Mouse (Mus musculus) neural tube, embryonic 12.5 days (tissue): Measurements from ENCODE around the gene Usp48. TPM values are rescaled to one million over a fixed set of nuclear protein-coding genes. Genes with fewer than 3 reads are reported as not detected.
A peak's percentile ranks its signal among the peaks of the same experiment; 100 is the strongest.

Experiments used
- ATAC-seq: fragments of 200-750 bp; cut with Nextera tagmentation; 2 replicates; pipeline ENCODE4 v1.8.0; 2017; ENCODE audit warnings: low read depth, mild to moderate bottlenecking, moderate TSS enrichment, moderate library complexity; ENCODE audit not compliant: low FRiP score
- H3K27ac ChIP-seq: fragments of 300-500 bp; sonication (generic); 2 replicates; pipeline ENCODE4 v1.5.1; 2016
- H3K27me3 ChIP-seq: fragments of 300-500 bp; sonication (generic); replicated peaks from 2 replicates; pipeline ENCODE4 v1.6.1; 2016; ENCODE audit warnings: mild to moderate bottlenecking
- H3K36me3 ChIP-seq: fragments of 300-500 bp; sonication (generic); 2 replicates; pipeline ENCODE4 v1.6.1; 2016; ENCODE audit warnings: mild to moderate bottlenecking
- H3K4me1 ChIP-seq: fragments of 300-500 bp; sonication (generic); 2 replicates; pipeline ENCODE4 v1.6.1; 2016
- H3K4me2 ChIP-seq: fragments of 300-500 bp; sonication (generic); replicated peaks from 2 replicates; pipeline ENCODE4 v1.6.1; 2016; ENCODE audit warnings: mild to moderate bottlenecking
- H3K4me3 ChIP-seq: fragments of 300-500 bp; sonication (generic); 2 replicates; pipeline ENCODE4 v1.5.1; 2016
- H3K9ac ChIP-seq: fragments of 300-500 bp; sonication (generic); 2 replicates; pipeline ENCODE4 v1.6.1; 2016; ENCODE audit warnings: mild to moderate bottlenecking
- H3K9me3 ChIP-seq: fragments of 300-500 bp; sonication (generic); 2 replicates; pipeline ENCODE4 v1.6.1; 2016; ENCODE audit warnings: mild to moderate bottlenecking
- WGBS: fragments of 180-500 bp; shearing (Covaris S2); methylation state at CpG from one replicate; pipeline ENCODE4 v1.1.7; 2016; 5-methylcytosine and 5-hydroxymethylcytosine counted together
- polyA plus RNA-seq: library from polyadenylated mRNA; unstranded; fragments of >200 nt; fragmentation: Nextera tagmentation; extraction: Ambion mirVana; gene quantifications from 2 replicates; pipeline ENCODE4 v1.2.1, GENCODE M21; 2016

The Usp48 gene
- polyA plus RNA-seq, 1 experiment from 2014 or later: 79.0 TPM

- Histone ChIP-seq H3K27me3 (no peaks in the 10 kb centered on the region), H3K9me3 (no peaks in the 10 kb centered on the region), H3K27ac (no peak overlapping the region), H3K4me1 (peaks cover 10% of the 10 kb centered on the region), H3K4me2 (no peak overlapping the region), H3K9ac (no peak overlapping the region), H3K4me3 (no peak overlapping the region), H3K36me3 (no peaks in the 10 kb centered on the region)
- 66% methylated on average over 21 of the region's 21 CpGs for WGBS
- no peak for ATAC-seq
Observed at GRCm38 (mm10) chr4:137699264-137700211, 106.0 kb downstream of the Usp48 start.

DNA sequence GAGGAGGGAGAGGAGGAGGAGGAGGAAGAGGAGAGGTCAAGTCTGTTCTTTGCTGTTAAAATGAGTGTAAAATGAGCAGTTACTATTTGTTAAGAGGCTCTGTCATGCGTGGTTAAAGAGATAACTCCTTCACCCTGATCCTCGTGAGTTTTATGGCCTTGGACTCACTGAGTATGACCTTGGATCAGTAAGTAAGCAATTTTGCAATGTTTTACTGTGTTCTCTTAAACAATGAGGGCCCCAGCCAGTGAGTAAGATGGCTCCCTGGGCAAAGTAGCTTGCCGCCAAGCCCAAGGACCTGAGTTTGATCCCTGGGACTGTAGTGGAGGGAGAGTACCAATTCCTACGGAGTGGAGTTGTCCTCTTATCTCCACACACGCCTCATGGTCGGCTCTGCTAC is 107.4 kb downstream of the Usp48 start:
- ATAC-seq: no peak
- 68% methylated on average over 6 of the region's 6 CpGs for WGBS

DNA sequence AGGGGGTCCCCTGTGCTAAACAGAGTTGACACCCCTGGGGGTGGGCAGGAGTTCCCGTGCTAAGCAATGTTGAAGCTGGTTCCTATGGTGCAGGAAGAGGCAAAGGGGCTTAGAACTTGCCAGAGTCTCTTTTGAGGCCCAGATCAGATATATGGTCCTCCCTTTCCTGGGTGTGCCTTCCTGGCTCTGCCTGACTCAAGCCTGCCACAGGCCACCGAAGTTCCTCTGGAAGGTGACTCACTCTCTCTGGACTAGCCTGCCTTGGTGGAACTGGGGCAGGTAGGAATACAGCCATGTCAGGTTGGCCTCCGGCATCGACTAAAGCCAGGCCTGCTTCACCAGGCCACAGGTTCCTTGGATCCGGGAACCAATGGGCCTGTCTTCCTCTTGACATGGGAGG is 109.5 kb downstream of the Usp48 start:
- no peak for ATAC-seq
- Histone ChIP-seq H3K27ac (no peak overlapping the region), H3K9me3 (no peaks in the 10 kb centered on the region), H3K27me3 (peaks cover 2% of the 10 kb centered on the region; the same call in 1 of the 2 replicates), H3K4me1 (peaks cover 30% of the 10 kb centered on the region), H3K4me3 (no peak overlapping the region), H3K9ac (no peak overlapping the region), H3K4me2 (no peak overlapping the region), H3K36me3 (no peaks in the 10 kb centered on the region)
- 89% methylated on average over 5 of the region's 5 CpGs for WGBS

More for the DNA sequence above, 107.4 kb downstream of the Usp48 start:
- H3K27me3 ChIP-seq: no peaks in the 10 kb centered on the region
- no peaks in the 10 kb centered on the region for H3K9me3 ChIP-seq
- no peak overlapping the region for H3K4me2 ChIP-seq
- no peak overlapping the region for H3K9ac ChIP-seq
- no peak overlapping the region for H3K4me3 ChIP-seq
- no peak overlapping the region for H3K27ac ChIP-seq
- peaks cover 20% of the 10 kb centered on the region for H3K4me1 ChIP-seq
- no peaks in the 10 kb centered on the region for H3K36me3 ChIP-seq

- H3K36me3 ChIP-seq: no peaks in the 10 kb centered on the region
- H3K4me1 ChIP-seq: peaks cover 30% of the 10 kb centered on the region
- H3K9me3 ChIP-seq: no peaks in the 10 kb centered on the region
- H3K4me3 ChIP-seq: no peak overlapping the region
- no peak overlapping the region for H3K27ac ChIP-seq
- WGBS: 50% methylated on average over 2 of the region's 2 CpGs
- no peak for ATAC-seq
- no peak overlapping the region for H3K4me2 ChIP-seq
- peaks cover 12% of the 10 kb centered on the region for H3K27me3 ChIP-seq
- H3K9ac ChIP-seq: no peak overlapping the region
Observed at GRCm38 (mm10) chr4:137704561-137704960, 111.0 kb downstream of the Usp48 start.

DNA sequence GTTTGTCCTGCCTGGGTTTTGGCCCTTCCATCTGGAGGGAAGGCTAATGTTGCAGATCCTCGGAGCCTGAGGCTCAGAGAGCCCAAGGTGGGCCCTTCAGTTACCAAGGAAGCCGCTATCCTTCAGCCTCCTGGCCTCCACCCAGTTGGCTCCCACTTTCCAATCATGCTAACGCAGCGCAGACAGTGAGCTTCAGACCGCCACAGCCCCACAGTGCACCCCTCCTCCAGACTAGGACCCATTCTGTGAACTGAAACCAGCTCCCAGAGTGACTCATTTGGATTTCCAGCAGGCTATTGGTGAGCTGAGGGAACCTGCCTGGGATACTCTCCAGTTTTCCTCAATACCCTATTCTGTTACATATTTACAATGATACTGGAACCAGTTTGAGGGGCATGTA is 111.8 kb downstream of the Usp48 start:
- no peak overlapping the region for H3K27ac ChIP-seq
- no peaks in the 10 kb centered on the region for H3K36me3 ChIP-seq
- H3K4me2 ChIP-seq: no peak overlapping the region
- no peak for ATAC-seq
- H3K4me3 ChIP-seq: no peak overlapping the region
- peaks cover 28% of the 10 kb centered on the region for H3K4me1 ChIP-seq
- 83% methylated on average over 5 of the region's 5 CpGs for WGBS
- H3K27me3 ChIP-seq: peaks cover 12% of the 10 kb centered on the region
- no peaks in the 10 kb centered on the region for H3K9me3 ChIP-seq
- H3K9ac ChIP-seq: no peak overlapping the region

DNA sequence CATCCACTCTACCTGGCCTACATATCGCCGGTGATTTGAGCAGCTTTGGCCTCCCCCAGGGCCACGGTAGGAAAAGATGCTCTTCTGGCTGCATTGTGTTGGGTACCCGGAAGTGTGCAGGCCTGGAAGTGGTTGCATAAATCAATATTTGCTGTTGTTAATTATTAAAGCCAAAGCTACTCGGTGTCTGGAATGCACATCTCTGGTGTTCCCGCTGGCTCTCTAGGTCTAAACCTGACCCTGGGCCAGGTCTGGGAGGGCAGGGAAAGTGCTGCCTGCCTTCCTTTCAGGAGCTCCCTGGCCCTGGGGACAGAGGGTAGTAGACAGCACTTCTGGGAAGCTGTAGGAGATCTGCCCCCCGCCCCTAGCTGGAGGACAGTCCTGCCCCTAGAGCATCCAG is 113.0 kb downstream of the Usp48 start:
- no peak; the same call in 1 of the 2 replicates for ATAC-seq
- peaks cover 28% of the 10 kb centered on the region for H3K4me1 ChIP-seq
- H3K36me3 ChIP-seq: no peaks in the 10 kb centered on the region
- H3K4me3 ChIP-seq: no peak overlapping the region
- H3K9me3 ChIP-seq: no peaks in the 10 kb centered on the region
- peaks cover 12% of the 10 kb centered on the region for H3K27me3 ChIP-seq
- H3K4me2 ChIP-seq: peak overlapping the region; percentile 93; the same call in 1 of the 2 replicates
- H3K27ac ChIP-seq: no peak overlapping the region
- 80% methylated on average over 7 of the region's 7 CpGs for WGBS
- H3K9ac ChIP-seq: no peak overlapping the region

- no peaks in the 10 kb centered on the region for H3K9me3 ChIP-seq
- no peak overlapping the region for H3K27ac ChIP-seq
- H3K4me1 ChIP-seq: peaks cover 28% of the 10 kb centered on the region
- peak; percentile 80 for ATAC-seq
- peak overlapping the region; percentile 93 for H3K4me2 ChIP-seq
- 4% methylated on average over 51 of the region's 52 CpGs for WGBS
- peak overlapping the region; percentile 82 for H3K9ac ChIP-seq
- peak overlapping the region; percentile 62 for H3K4me3 ChIP-seq
- H3K27me3 ChIP-seq: peaks cover 12% of the 10 kb centered on the region
- no peaks in the 10 kb centered on the region for H3K36me3 ChIP-seq
Observed at GRCm38 (mm10) chr4:137707216-137707990, 113.8 kb downstream of the Usp48 start.

Other genes starting within 250 kb of the Usp48 start
- 665 and 674 TPM in 2 replicates for gene Cdc42, start 236.0 kb upstream of the Usp48 start, polyA plus RNA-seq
- not detected in 2 replicates for gene Cela3a, start 184.0 kb upstream of the Usp48 start, polyA plus RNA-seq
- not detected in 2 replicates for gene Cela3b, start 163.2 kb upstream of the Usp48 start, polyA plus RNA-seq
- gene 1700013G24Rik, start 140.5 kb upstream of the Usp48 start, polyA plus RNA-seq: not detected in 2 replicates
- 11.3 and 12.4 TPM in 2 replicates for gene Hspg2, start 125.0 kb upstream of the Usp48 start, polyA plus RNA-seq
- gene Ldlrad2, start 19.2 kb upstream of the Usp48 start, polyA plus RNA-seq: not detected in 2 replicates
- 18.3 and 24.7 TPM in 2 replicates for gene Rap1gap, start 71.0 kb downstream of the Usp48 start, polyA plus RNA-seq
- gene Alpl, start 202.6 kb downstream of the Usp48 start, polyA plus RNA-seq: 4.5 and 6.5 TPM in 2 replicates